ENCODE assay signal across 9 mouse cellular contexts in genomic region chr6:124910032-124910431, GRCm38 (mm10). TPM values are rescaled to one million over a fixed set of nuclear protein-coding genes. Genes with fewer than 3 reads are reported as not detected.
DNase-seq lines count a peak whose midpoint lies in the region; ATAC-seq lines count a peak whose summit lies in the region.
"Had no signal": no experiment of that assay in that cellular context is flagged by ENCODE, and none has a peak within 500 bp of the region (broad histone marks: within the 10 kb centered on the region; RNA-seq: fewer than 3 reads in every experiment).

No protein-coding gene starts in this region.

- no peaks in the 10 kb centered on the region for H3K27me3 ChIP-seq in forebrain, embryonic 15.5 days
- peaks cover 75% of the 10 kb centered on the region for H3K27me3 ChIP-seq in liver, embryonic 13.5 days

- no peaks in the 10 kb centered on the region for H3K9me3 ChIP-seq in forebrain, embryonic 15.5 days
- H3K9me3 ChIP-seq in liver, embryonic 13.5 days (replicated peaks), result no peaks in the 10 kb centered on the region

- peak overlapping the region; percentile 10; the same call in 1 of the 2 replicates for H3K4me3 ChIP-seq in forebrain, embryonic 15.5 days
- H3K4me3 ChIP-seq in liver, embryonic 13.5 days (replicated peaks), result no peak overlapping the region

- peaks cover 27% of the 10 kb centered on the region for H3K36me3 ChIP-seq in forebrain, embryonic 15.5 days
- H3K36me3 ChIP-seq in liver, embryonic 13.5 days, result peaks cover 12% of the 10 kb centered on the region

- H3K4me2 ChIP-seq in forebrain, embryonic 15.5 days (replicated peaks), result peak overlapping the region; percentile 22
- H3K4me2 ChIP-seq in liver, embryonic 13.5 days, result peak overlapping the region; percentile 35; the same call in 1 of the 2 replicates

- ATAC-seq in forebrain, embryonic 15.5 days (replicated peaks), result peak; percentile 12
- no peak for ATAC-seq in liver, embryonic 13.5 days (ENCODE audit: low read depth)
- ATAC-seq in erythroblast, adult 5-6 weeks (replicated peaks; ENCODE audit: low FRiP score, poor library complexity, severe bottlenecking), result no peak

- H3K9ac ChIP-seq in forebrain, embryonic 15.5 days (replicated peaks), result no peak overlapping the region; the same call in 1 of the 2 replicates
- H3K9ac ChIP-seq in liver, embryonic 13.5 days, result no peak overlapping the region

- 4% methylated on average over 32 of the region's 32 CpGs for WGBS in forebrain, embryonic 15.5 days
- WGBS in liver, embryonic 13.5 days (ENCODE audit: insufficient replicate concordance), result 4% methylated on average over 32 of the region's 32 CpGs

- H3K4me1 ChIP-seq in forebrain, embryonic 15.5 days, result peaks cover 31% of the 10 kb centered on the region
- H3K4me1 ChIP-seq in liver, embryonic 13.5 days (replicated peaks), result peaks cover 27% of the 10 kb centered on the region

- DNase-seq in cerebellum, adult 9-11 months, result peak; percentile 45
- no peak for DNase-seq in cerebellum, adult 8-10 months
- peak; percentile 50 for DNase-seq in CD4-positive helper T cell, adult 2 months (ENCODE audit: low read depth, low spot score)
- no peak for DNase-seq in liver, embryonic 13.5 days
- DNase-seq in adrenal gland, adult 18-20 months (ENCODE audit: low spot score in 2 of 2), result no peak
- DNase-seq in adipocyte (ENCODE audit: low spot score), result no peak

- no peak overlapping the region for H3K27ac ChIP-seq in forebrain, embryonic 15.5 days (replicated peaks)
- no peak overlapping the region for H3K27ac ChIP-seq in liver, embryonic 13.5 days

RNA-seq across cellular contexts. Expression of gene Lag3, which starts 1.5 kb away (rescaled TPM):
- polyA plus RNA-seq in forebrain, embryonic 15.5 days (2015; fragmentation: Nextera tagmentation; extraction: Ambion mirVana), result 2.6 and 3.3 TPM in 2 replicates
- 0.14 and 0.18 TPM in 2 replicates for polyA plus RNA-seq in liver, embryonic 13.5 days (2015; fragmentation: Nextera tagmentation; extraction: Ambion mirVana)
- 1.0 and 2.7 TPM in 2 replicates for total RNA-seq in erythroblast, adult 5-6 weeks (2015; ENCODE audit: low replicate concordance)
- 0.51 TPM in 1 of 2 replicates, not detected in the other for total RNA-seq in erythroblast, adult 5-6 weeks (2017; ENCODE audit: low replicate concordance)
- total RNA-seq in adrenal gland, adult 18-20 months (2021), result 1 to 10 TPM; 1.4 to 2.6 TPM

RNA-seq across cellular contexts. Expression of gene Ptms, which starts 9.9 kb away (rescaled TPM):
- 772 and 823 TPM in 2 replicates for polyA plus RNA-seq in forebrain, embryonic 15.5 days (2015; fragmentation: Nextera tagmentation; extraction: Ambion mirVana)
- 42.3 and 47.6 TPM in 2 replicates for polyA plus RNA-seq in liver, embryonic 13.5 days (2015; fragmentation: Nextera tagmentation; extraction: Ambion mirVana)
- 26.1 and 31.3 TPM in 2 replicates for total RNA-seq in erythroblast, adult 5-6 weeks (2015; ENCODE audit: low replicate concordance)
- total RNA-seq in erythroblast, adult 5-6 weeks (2017; ENCODE audit: low replicate concordance), result 12.0 and 21.8 TPM in 2 replicates
- 100 to 1,000 TPM; 770 to 874 TPM for total RNA-seq in adrenal gland, adult 18-20 months (2021)

RNA-seq across cellular contexts. Expression of gene Mlf2, which starts 21.2 kb away (rescaled TPM):
- 507 and 513 TPM in 2 replicates for polyA plus RNA-seq in forebrain, embryonic 15.5 days (2015; fragmentation: Nextera tagmentation; extraction: Ambion mirVana)
- 129 and 134 TPM in 2 replicates for polyA plus RNA-seq in liver, embryonic 13.5 days (2015; fragmentation: Nextera tagmentation; extraction: Ambion mirVana)
- total RNA-seq in erythroblast, adult 5-6 weeks (2015; ENCODE audit: low replicate concordance), result 11.7 and 13.4 TPM in 2 replicates
- total RNA-seq in erythroblast, adult 5-6 weeks (2017; ENCODE audit: low replicate concordance), result 14.1 and 20.7 TPM in 2 replicates
- 100 to 1,000 TPM; 298 to 321 TPM for total RNA-seq in adrenal gland, adult 18-20 months (2021)

RNA-seq across cellular contexts. Expression of gene Cd4, which starts 22.0 kb away (rescaled TPM):
- 0.15 TPM in 1 of 2 replicates, not detected in the other for polyA plus RNA-seq in forebrain, embryonic 15.5 days (2015; fragmentation: Nextera tagmentation; extraction: Ambion mirVana)
- polyA plus RNA-seq in liver, embryonic 13.5 days (2015; fragmentation: Nextera tagmentation; extraction: Ambion mirVana), result 0.17 TPM in 1 of 2 replicates, not detected in the other
- 6.3 and 6.9 TPM in 2 replicates for total RNA-seq in erythroblast, adult 5-6 weeks (2015; ENCODE audit: low replicate concordance)
- total RNA-seq in erythroblast, adult 5-6 weeks (2017; ENCODE audit: low replicate concordance), result 0.70 and 0.94 TPM in 2 replicates
- 1 to 10 TPM in 1 of 2 experiments, under 1 TPM in 1; 0.36 to 1.8 TPM for total RNA-seq in adrenal gland, adult 18-20 months (2021)
- polyA plus RNA-seq: C2C12 had no signal

RNA-seq across cellular contexts. Expression of gene Gpr162, which starts 46.2 kb away (rescaled TPM):
- 25.2 and 25.9 TPM in 2 replicates for polyA plus RNA-seq in forebrain, embryonic 15.5 days (2015; fragmentation: Nextera tagmentation; extraction: Ambion mirVana)
- polyA plus RNA-seq in liver, embryonic 13.5 days (2015; fragmentation: Nextera tagmentation; extraction: Ambion mirVana), result 0.08 and 0.14 TPM in 2 replicates
- not detected in 2 replicates for total RNA-seq in erythroblast, adult 5-6 weeks (2015; ENCODE audit: low replicate concordance)
- total RNA-seq in erythroblast, adult 5-6 weeks (2017; ENCODE audit: low replicate concordance), result not detected in 2 replicates
- 1 to 10 TPM in 1 of 2 experiments, under 1 TPM in 1; 0.76 to 1.8 TPM for total RNA-seq in adrenal gland, adult 18-20 months (2021)

Comparison
In these comparisons a context has a peak if more than half of its experiments do, and no peak if none do; other contexts are left out.
1. DNase-seq: peak in cerebellum, adult 9-11 months (single experiment) and CD4-positive helper T cell, adult 2 months (single experiment); none in cerebellum, adult 8-10 months (single experiment), liver, embryonic 13.5 days (single experiment), adrenal gland, adult 18-20 months (0 of 2) and adipocyte (single experiment).
2. RNA of gene Ptms, which starts 9.9 kb away (total RNA-seq): 770 to 874 TPM in adrenal gland, adult 18-20 months; 12.0 to 31.3 TPM in erythroblast, adult 5-6 weeks; every median in the first group is over 10 times any median in the second.
3. RNA of gene Mlf2, which starts 21.2 kb away (total RNA-seq): 298 to 321 TPM in adrenal gland, adult 18-20 months; 11.7 to 20.7 TPM in erythroblast, adult 5-6 weeks; every median in the first group is over 10 times any median in the second.